Mouse (Mus musculus) neutrophil, adult 5-6 weeks (primary cell): ENCODE results near the gene Ifna7. TPM values are rescaled to one million over a fixed set of nuclear protein-coding genes. Genes with fewer than 3 reads are reported as not detected.
"Not testable (repeated sequence)": the region's sequence is repeated elsewhere in the genome, so short reads cannot be mapped to it uniquely, and the experiment has no call there.

Experiments
- ATAC-seq: fragments of 151-379, 151-347 bp; 2 replicates; pipeline ENCODE4 v1.8.0; 2017; ENCODE audit warnings: mild to moderate bottlenecking, moderate TSS enrichment; ENCODE audit not compliant: insufficient number of reproducible peaks, poor library complexity, low FRiP score, severe bottlenecking; ENCODE audit errors: extremely low read depth
- total RNA-seq: library from RNA; stranded (forward); fragments of 200-1000 nt; gene quantifications from 2 replicates; pipeline ENCODE4 v1.2.3, GENCODE M21; 2017

Gene Ifna7
- not detected in 2 replicates for total RNA-seq

GRCm38 (mm10) chr4:88815928-88816327 is at the start of gene Ifna7:
Gene Ifna7, plus strand, starts transcription at chr4:88816228.
- no peak for ATAC-seq

- ATAC-seq, result not testable (repeated sequence)
Measured at GRCm38 (mm10) chr4:88773534-88773933, 42.5 kb upstream of the Ifna7 start, which contains the start of gene Gm13290. Gene Gm13290, plus strand, starts transcription at chr4:88773834.

GRCm38 (mm10) chr4:88776622-88777021 is 39.4 kb upstream of the Ifna7 start, which contains the start of gene Gm13289:
Gene Gm13289, plus strand, starts transcription at chr4:88776922.
- not testable (repeated sequence) for ATAC-seq

DNA sequence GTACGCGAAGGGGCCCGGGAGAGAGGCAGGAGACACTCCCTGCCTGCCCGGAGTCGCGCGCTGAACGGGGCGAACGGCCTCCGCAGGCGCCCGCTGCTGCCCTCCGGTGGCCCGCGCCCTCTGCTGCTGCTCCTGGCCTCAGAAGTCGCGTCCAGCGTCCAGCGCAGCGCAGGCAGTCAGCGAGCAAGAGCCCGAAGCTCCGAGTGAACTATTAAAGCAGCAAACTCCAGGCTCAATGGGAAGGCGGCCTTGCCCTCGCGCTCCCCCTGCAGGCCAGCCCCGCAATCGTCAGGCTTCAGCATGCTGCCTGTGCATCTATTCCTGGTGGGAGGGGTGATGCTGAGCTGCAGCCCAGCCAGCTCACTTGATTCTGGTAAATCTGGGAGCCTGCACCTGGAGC is 36.5 kb upstream of the Ifna7 start, which contains the start of gene Gm13272:
Gene Gm13272 (plus strand): TSS at position 301 of the 400 bp plus-strand sequence.
- ATAC-seq, result not testable (repeated sequence)

DNA sequence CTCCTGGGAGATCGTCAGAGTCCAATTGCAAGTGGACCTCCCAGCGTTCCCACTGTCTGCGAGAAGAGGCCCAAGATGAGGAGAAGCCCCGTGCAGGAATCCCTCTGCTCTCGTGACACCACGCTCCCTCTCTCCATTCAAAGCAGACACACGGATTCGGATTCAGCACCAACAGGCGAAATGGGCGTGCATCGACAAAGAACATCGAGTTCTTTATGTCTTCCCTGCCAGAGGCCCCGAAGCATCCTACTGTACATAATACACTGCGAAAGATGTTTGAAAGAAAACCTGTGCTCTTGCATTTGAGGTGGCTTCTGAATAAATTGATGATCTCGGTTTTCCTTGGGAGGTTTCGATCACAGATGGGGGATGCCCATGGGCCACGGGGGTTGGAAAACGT is 35.7 kb upstream of the Ifna7 start:
- not testable (repeated sequence) for ATAC-seq

GRCm38 (mm10) chr4:88781831-88782230 is 34.2 kb upstream of the Ifna7 start, which contains the start of gene Ifnz:
Gene Ifnz, plus strand, starts transcription at chr4:88782131.
- ATAC-seq, result not testable (repeated sequence)

DNA sequence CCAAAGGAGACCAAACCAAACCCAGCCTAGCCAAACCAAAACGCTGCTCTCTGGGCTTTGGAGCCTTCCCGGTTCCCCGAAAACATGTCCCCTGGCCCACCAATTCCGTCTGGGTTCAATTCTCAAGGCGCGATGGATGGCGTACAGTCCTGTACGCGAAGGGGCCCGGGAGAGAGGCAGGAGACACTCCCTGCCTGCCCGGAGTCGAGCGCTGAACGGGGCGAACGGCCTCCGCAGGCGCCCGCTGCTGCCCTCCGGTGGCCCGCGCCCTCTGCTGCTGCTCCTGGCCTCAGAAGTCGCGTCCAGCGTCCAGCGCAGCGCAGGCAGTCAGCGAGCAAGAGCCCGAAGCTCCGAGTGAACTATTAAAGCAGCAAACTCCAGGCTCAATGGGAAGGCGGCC is 33.7 kb upstream of the Ifna7 start:
- ATAC-seq, result not testable (repeated sequence)

GRCm38 (mm10) chr4:88785409-88785808 is 30.6 kb upstream of the Ifna7 start, which contains the start of gene Gm13276:
Gene Gm13276, plus strand, starts transcription at chr4:88785709.
- ATAC-seq, result not testable (repeated sequence)

- ATAC-seq, result not testable (repeated sequence)
Measured at GRCm38 (mm10) chr4:88788402-88788801, 27.6 kb upstream of the Ifna7 start, which contains the start of gene Gm13277. Gene Gm13277, plus strand, starts transcription at chr4:88788632.

- ATAC-seq, result not testable (repeated sequence)
Measured at GRCm38 (mm10) chr4:88791250-88791649, 24.8 kb upstream of the Ifna7 start, which contains the start of gene Gm13278. Gene Gm13278, plus strand, starts transcription at chr4:88791550.

DNA sequence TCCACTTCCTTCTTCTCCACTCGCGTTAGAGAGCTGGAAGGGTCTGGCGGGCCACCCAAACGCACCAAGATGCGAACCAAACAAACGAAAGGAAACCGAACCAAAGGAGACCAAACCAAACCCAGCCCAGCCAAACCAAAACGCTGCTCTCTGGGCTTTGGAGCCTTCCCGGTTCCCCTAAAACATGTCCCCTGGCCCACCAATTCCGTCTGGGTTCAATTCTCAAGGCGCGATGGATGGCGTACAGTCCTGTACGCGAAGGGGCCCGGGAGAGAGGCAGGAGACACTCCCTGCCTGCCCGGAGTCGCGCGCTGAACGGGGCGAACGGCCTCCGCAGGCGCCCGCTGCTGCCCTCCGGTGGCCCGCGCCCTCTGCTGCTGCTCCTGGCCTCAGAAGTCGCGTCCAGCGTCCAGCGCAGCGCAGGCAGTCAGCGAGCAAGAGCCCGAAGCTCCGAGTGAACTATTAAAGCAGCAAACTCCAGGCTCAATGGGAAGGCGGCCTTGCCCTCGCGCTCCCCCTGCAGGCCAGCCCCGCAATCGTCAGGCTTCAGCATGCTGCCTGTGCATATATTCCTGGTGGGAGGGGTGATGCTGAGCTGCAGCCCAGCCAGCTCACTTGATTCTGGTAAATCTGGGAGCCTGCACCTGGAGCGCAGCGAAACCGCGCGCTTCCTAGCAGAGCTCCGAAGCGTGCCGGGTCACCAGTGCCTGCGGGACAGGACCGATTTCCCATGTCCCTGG is 21.9 kb upstream of the Ifna7 start, which contains the start of gene Gm13275:
Gene Gm13275 (plus strand): TSS at position 552 of the 740 bp plus-strand sequence.
- ATAC-seq, result not testable (repeated sequence)

DNA sequence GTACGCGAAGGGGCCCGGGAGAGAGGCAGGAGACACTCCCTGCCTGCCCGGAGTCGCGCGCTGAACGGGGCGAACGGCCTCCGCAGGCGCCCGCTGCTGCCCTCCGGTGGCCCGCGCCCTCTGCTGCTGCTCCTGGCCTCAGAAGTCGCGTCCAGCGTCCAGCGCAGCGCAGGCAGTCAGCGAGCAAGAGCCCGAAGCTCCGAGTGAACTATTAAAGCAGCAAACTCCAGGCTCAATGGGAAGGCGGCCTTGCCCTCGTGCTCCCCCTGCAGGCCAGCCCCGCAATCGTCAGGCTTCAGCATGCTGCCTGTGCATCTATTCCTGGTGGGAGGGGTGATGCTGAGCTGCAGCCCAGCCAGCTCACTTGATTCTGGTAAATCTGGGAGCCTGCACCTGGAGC is 18.9 kb upstream of the Ifna7 start, which contains the start of gene Gm13279:
Gene Gm13279 (plus strand): TSS at position 301 of the 400 bp plus-strand sequence.
- ATAC-seq, result not testable (repeated sequence)

GRCm38 (mm10) chr4:88799365-88799764 is 16.7 kb upstream of the Ifna7 start, which contains the start of gene Gm13285:
Gene Gm13285, plus strand, starts transcription at chr4:88799665.
- ATAC-seq, result not testable (repeated sequence)

DNA sequence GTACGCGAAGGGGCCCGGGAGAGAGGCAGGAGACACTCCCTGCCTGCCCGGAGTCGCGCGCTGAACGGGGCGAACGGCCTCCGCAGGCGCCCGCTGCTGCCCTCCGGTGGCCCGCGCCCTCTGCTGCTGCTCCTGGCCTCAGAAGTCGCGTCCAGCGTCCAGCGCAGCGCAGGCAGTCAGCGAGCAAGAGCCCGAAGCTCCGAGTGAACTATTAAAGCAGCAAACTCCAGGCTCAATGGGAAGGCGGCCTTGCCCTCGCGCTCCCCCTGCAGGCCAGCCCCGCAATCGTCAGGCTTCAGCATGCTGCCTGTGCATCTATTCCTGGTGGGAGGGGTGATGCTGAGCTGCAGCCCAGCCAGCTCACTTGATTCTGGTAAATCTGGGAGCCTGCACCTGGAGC is 13.1 kb upstream of the Ifna7 start, which contains the start of gene Gm13287:
Gene Gm13287 (plus strand): TSS at position 301 of the 400 bp plus-strand sequence.
- ATAC-seq, result not testable (repeated sequence)

- ATAC-seq, result not testable (repeated sequence)
Measured at GRCm38 (mm10) chr4:88805231-88805630, 10.8 kb upstream of the Ifna7 start, which contains the start of gene Gm13288. Gene Gm13288, plus strand, starts transcription at chr4:88805531.

- ATAC-seq, result not testable (repeated sequence)
Measured at GRCm38 (mm10) chr4:88805761-88806160, 10.3 kb upstream of the Ifna7 start.

DNA sequence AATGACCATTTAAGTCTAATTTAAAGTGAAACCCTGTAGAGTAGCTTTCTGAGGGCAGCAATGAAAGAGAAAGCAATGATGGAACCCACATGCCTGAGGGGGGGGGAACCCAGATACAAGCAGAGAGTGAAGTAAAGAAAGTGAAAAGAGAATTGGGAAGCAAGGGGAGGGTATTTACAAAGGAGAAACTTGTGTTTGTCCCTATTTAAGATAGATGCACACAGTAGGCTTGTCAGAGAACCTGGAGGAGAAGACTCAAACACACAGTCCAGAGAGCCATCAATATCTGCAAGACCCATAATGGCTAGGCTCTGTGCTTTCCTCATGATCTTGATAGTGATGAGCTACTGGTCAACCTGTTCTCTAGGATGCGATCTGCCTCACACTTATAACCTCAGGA is 3.6 kb downstream of the Ifna7 start, which contains the start of gene Ifna11:
Gene Ifna11 (plus strand): TSS at position 301 of the 400 bp plus-strand sequence.
- ATAC-seq, result no peak

GRCm38 (mm10) chr4:88822995-88823394 is 7.0 kb downstream of the Ifna7 start:
- no peak for ATAC-seq

GRCm38 (mm10) chr4:88827116-88827515 is 11.1 kb downstream of the Ifna7 start, which contains the start of gene Ifna6:
Gene Ifna6, plus strand, starts transcription at chr4:88827416.
- ATAC-seq, result not testable (repeated sequence)
